In the genomic region with DNA sequence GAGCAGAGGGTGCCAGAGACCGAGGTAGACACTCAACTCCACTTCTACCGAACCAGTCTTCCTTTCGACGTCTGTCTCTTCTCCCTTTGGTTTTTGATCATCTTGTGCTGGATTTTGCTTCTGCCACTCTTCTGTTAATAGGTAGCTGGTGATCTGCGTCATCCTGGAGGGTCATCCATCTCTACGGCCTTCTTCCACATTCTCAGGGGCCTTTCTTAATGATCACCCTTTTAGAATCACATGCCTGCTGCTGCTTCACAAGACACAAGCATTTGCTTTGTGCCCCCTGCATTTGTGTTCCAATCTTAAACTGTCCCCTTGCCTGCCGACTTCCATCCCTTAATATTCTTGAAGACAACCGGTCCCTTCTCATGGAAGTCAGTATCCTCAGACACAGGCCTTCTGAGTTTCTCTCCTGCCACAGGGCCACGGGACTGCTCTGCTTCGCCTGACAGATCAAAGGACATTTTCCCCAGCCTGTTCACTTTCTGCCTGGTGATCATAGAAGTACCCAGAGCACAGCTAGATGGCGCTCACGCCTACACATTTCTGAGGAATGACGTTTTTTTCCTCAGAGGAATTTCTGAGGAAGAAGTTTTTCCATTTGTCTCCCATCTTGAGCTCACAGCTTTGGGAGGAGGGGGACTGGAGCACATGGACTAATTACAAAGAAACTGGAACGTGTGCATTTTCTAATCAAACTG, we compare ENCODE assay signal across 8 mouse cellular contexts.
DNase-seq lines count a peak whose midpoint lies in the region; ATAC-seq lines count a peak whose summit lies in the region.

No protein-coding gene starts in this region.

- H3K9ac ChIP-seq in hindbrain, embryonic 12.5 days, result no peak overlapping the region
- no peak overlapping the region for H3K9ac ChIP-seq in lung, embryonic 15.5 days
- no peak overlapping the region for H3K9ac ChIP-seq in stomach, embryonic 16.5 days (ENCODE audit: low read length)

- H3K4me1 ChIP-seq in hindbrain, embryonic 10.5 days (replicated peaks), result peaks cover 17% of the 10 kb centered on the region
- peaks cover 6% of the 10 kb centered on the region; the same call in 1 of the 2 replicates for H3K4me1 ChIP-seq in hindbrain, embryonic 12.5 days
- H3K4me1 ChIP-seq in lung, embryonic 15.5 days, result peaks cover 6% of the 10 kb centered on the region
- peaks cover 9% of the 10 kb centered on the region; the same call in 1 of the 2 replicates for H3K4me1 ChIP-seq in stomach, embryonic 16.5 days (ENCODE audit: control insufficient read depth, insufficient read depth, low read length)

- ATAC-seq in hindbrain, embryonic 12.5 days (ENCODE audit: low FRiP score), result no peak
- peak; percentile 48; the same call in 1 of the 2 replicates for ATAC-seq in lung, embryonic 15.5 days (ENCODE audit: borderline replicate concordance, extremely low read depth, low FRiP score, low TSS enrichment)
- ATAC-seq in stomach, embryonic 16.5 days (ENCODE audit: insufficient read depth, low FRiP score), result peak; percentile 65; the same call in 1 of the 2 replicates

- peak; percentile 76 for DNase-seq in hindbrain, embryonic 10.5 days (ENCODE audit: low spot score)
- peak; percentile 50 to 60 for DNase-seq in adrenal gland, adult 18-20 months (ENCODE audit: low spot score in 2 of 2)
- DNase-seq in embryo, embryonic 11.5 days (ENCODE audit: low read depth, low spot score), result peak; percentile 70
- peak; percentile 66 to 82 for DNase-seq in heart, adult 18-20 months
- DNase-seq in kidney, adult 9 months, result peak; percentile 74

- 25% methylated on average over 14 of the region's 14 CpGs for WGBS in hindbrain, embryonic 10.5 days
- 24% methylated on average over 14 of the region's 14 CpGs for WGBS in hindbrain, embryonic 12.5 days
- WGBS in lung, embryonic 15.5 days, result 30% methylated on average over 14 of the region's 14 CpGs
- WGBS in stomach, embryonic 16.5 days, result 31% methylated on average over 14 of the region's 14 CpGs

- H3K27ac ChIP-seq in hindbrain, embryonic 10.5 days, result no peak overlapping the region
- H3K27ac ChIP-seq in hindbrain, embryonic 12.5 days, result no peak overlapping the region
- no peak overlapping the region for H3K27ac ChIP-seq in lung, embryonic 15.5 days
- no peak overlapping the region for H3K27ac ChIP-seq in stomach, embryonic 16.5 days (ENCODE audit: low read length)

- no peak overlapping the region for H3K4me2 ChIP-seq in hindbrain, embryonic 12.5 days (replicated peaks)
- H3K4me2 ChIP-seq in lung, embryonic 15.5 days, result no peak overlapping the region
- no peak overlapping the region for H3K4me2 ChIP-seq in stomach, embryonic 16.5 days (ENCODE audit: low read depth, low read length)

- no peaks in the 10 kb centered on the region for H3K9me3 ChIP-seq in hindbrain, embryonic 10.5 days
- H3K9me3 ChIP-seq in hindbrain, embryonic 12.5 days (replicated peaks), result no peaks in the 10 kb centered on the region
- no peaks in the 10 kb centered on the region for H3K9me3 ChIP-seq in lung, embryonic 15.5 days
- no peaks in the 10 kb centered on the region for H3K9me3 ChIP-seq in stomach, embryonic 16.5 days (replicated peaks; ENCODE audit: control insufficient read depth, low read length)

- H3K27me3 ChIP-seq in hindbrain, embryonic 10.5 days (ENCODE audit: insufficient read depth, poor library complexity, severe bottlenecking), result peaks cover 97% of the 10 kb centered on the region
- peaks cover 85% of the 10 kb centered on the region for H3K27me3 ChIP-seq in hindbrain, embryonic 12.5 days
- H3K27me3 ChIP-seq in lung, embryonic 15.5 days, result peaks cover 4% of the 10 kb centered on the region; the same call in 1 of the 2 replicates
- H3K27me3 ChIP-seq in stomach, embryonic 16.5 days (ENCODE audit: control insufficient read depth, insufficient read depth, low read length), result no peaks in the 10 kb centered on the region

- H3K4me3 ChIP-seq in hindbrain, embryonic 10.5 days, result no peak overlapping the region
- H3K4me3 ChIP-seq in hindbrain, embryonic 12.5 days, result no peak overlapping the region
- H3K4me3 ChIP-seq in lung, embryonic 15.5 days, result no peak overlapping the region
- H3K4me3 ChIP-seq in stomach, embryonic 16.5 days (replicated peaks; ENCODE audit: low read length), result no peak overlapping the region

- no peaks in the 10 kb centered on the region for H3K36me3 ChIP-seq in hindbrain, embryonic 10.5 days
- no peaks in the 10 kb centered on the region for H3K36me3 ChIP-seq in hindbrain, embryonic 12.5 days
- no peaks in the 10 kb centered on the region for H3K36me3 ChIP-seq in lung, embryonic 15.5 days
- no peaks in the 10 kb centered on the region for H3K36me3 ChIP-seq in stomach, embryonic 16.5 days (ENCODE audit: control insufficient read depth, insufficient read depth, low read length)
